In the genomic region with DNA sequence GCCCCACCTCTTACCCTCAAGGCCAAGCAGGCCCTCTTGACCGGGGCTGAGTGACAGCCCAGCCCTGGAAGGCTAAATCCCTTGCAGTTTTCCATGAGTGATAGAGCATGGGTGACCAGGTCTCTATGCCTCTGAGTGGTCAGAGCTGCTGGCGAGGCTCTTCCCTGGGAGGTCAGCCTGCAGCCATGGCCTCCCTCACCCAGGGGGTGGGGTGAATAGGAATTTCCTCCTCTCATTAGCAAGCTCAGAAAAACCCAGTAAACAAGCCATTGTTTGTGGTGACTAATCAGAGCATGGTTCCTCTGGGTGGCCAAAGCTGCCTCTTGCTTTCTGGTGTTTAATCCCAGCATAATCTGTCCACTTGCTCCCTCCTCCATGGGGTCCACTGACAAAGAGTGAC, we compare ENCODE assay signal across 11 mouse cellular contexts. TPM values are rescaled to one million over a fixed set of nuclear protein-coding genes. Genes with fewer than 3 reads are reported as not detected.
DNase-seq lines count a peak whose midpoint lies in the region; ATAC-seq lines count a peak whose summit lies in the region.
"Had no signal": no experiment of that assay in that cellular context is flagged by ENCODE, and none has a peak within 500 bp of the region (broad histone marks: within the 10 kb centered on the region; RNA-seq: fewer than 3 reads in every experiment).

No protein-coding gene starts in this region.

- ATAC-seq in midbrain, embryonic 14.5 days (ENCODE audit: low FRiP score, low TSS enrichment): no peak
- 0 out of 2 replicates have a peak, but pooled peaks have one; percentile 43 for ATAC-seq in liver, embryonic 13.5 days (ENCODE audit: low read depth)
- ATAC-seq in stomach, embryonic 16.5 days (ENCODE audit: insufficient read depth, low FRiP score): no peak
- ATAC-seq: forebrain, embryonic 16.5 days had no signal

- intact Hi-C loops in left cerebral cortex, postnatal 4 days (cut with DNase I): no loop called here

- H3K4me3 ChIP-seq in midbrain, embryonic 10.5 days: no peak overlapping the region
- no peak overlapping the region for H3K4me3 ChIP-seq in midbrain, embryonic 14.5 days (replicated peaks; ENCODE audit: low read depth, low read length)
- no peak overlapping the region for H3K4me3 ChIP-seq in liver, embryonic 13.5 days (replicated peaks)
- no peak overlapping the region for H3K4me3 ChIP-seq in stomach, embryonic 16.5 days (replicated peaks; ENCODE audit: low read length)
- H3K4me3 ChIP-seq: hindbrain, embryonic 12.5 days; midbrain, embryonic 12.5 days had no signal

- H3K4me2 ChIP-seq in midbrain, embryonic 14.5 days (ENCODE audit: low read length): no peak overlapping the region
- H3K4me2 ChIP-seq in liver, embryonic 13.5 days: no peak overlapping the region
- no peak overlapping the region for H3K4me2 ChIP-seq in stomach, embryonic 16.5 days (ENCODE audit: low read depth, low read length)
- H3K4me2 ChIP-seq: hindbrain, embryonic 12.5 days; midbrain, embryonic 12.5 days had no signal

- peaks cover 11% of the 10 kb centered on the region for H3K4me1 ChIP-seq in midbrain, embryonic 10.5 days
- H3K4me1 ChIP-seq in midbrain, embryonic 14.5 days (ENCODE audit: control insufficient read depth, insufficient read depth, low read length): no peaks in the 10 kb centered on the region
- H3K4me1 ChIP-seq in liver, embryonic 13.5 days (replicated peaks): peaks cover 5% of the 10 kb centered on the region; the same call in 1 of the 2 replicates
- H3K4me1 ChIP-seq in stomach, embryonic 16.5 days (ENCODE audit: control insufficient read depth, insufficient read depth, low read length): 0 out of 2 replicates have a peak, but pooled peaks cover 3% of the 10 kb centered on the region
- H3K4me1 ChIP-seq: hindbrain, embryonic 12.5 days had no signal

- H3K27ac ChIP-seq in midbrain, embryonic 10.5 days (replicated peaks): peak overlapping the region; percentile 18; the same call in 1 of the 2 replicates
- H3K27ac ChIP-seq in midbrain, embryonic 14.5 days (replicated peaks; ENCODE audit: low read depth, low read length): no peak overlapping the region
- H3K27ac ChIP-seq in liver, embryonic 13.5 days: no peak overlapping the region
- H3K27ac ChIP-seq in stomach, embryonic 16.5 days (ENCODE audit: low read length): 0 out of 2 replicates have a peak overlapping the region, but pooled peaks have one; percentile 30
- H3K27ac ChIP-seq: hindbrain, embryonic 12.5 days; midbrain, embryonic 12.5 days had no signal

- peaks cover 46% of the 10 kb centered on the region for H3K36me3 ChIP-seq in midbrain, embryonic 10.5 days
- H3K36me3 ChIP-seq in midbrain, embryonic 14.5 days (ENCODE audit: control insufficient read depth, insufficient read depth, low read length): peaks cover 18% of the 10 kb centered on the region
- peaks cover 24% of the 10 kb centered on the region for H3K36me3 ChIP-seq in liver, embryonic 13.5 days
- H3K36me3 ChIP-seq in stomach, embryonic 16.5 days (ENCODE audit: control insufficient read depth, insufficient read depth, low read length): 0 out of 2 replicates have a peak, but pooled peaks cover 5% of the 10 kb centered on the region

- 55% methylated on average over 2 of the region's 2 CpGs for WGBS in midbrain, embryonic 10.5 days
- WGBS in midbrain, embryonic 14.5 days: 49% methylated on average over 2 of the region's 2 CpGs
- 47% methylated on average over 2 of the region's 2 CpGs for WGBS in liver, embryonic 13.5 days (ENCODE audit: insufficient replicate concordance)
- 58% methylated on average over 2 of the region's 2 CpGs for WGBS in stomach, embryonic 16.5 days

- peak; percentile 54 for DNase-seq in adrenal gland, adult 2 months
- DNase-seq in adrenal gland, postnatal 4 days (ENCODE audit: low spot score in 2 of 2): no peak
- DNase-seq in midbrain, embryonic 10.5 days (ENCODE audit: low spot score): no peak
- no peak for DNase-seq in midbrain, embryonic 14.5 days
- DNase-seq in liver, embryonic 13.5 days: no peak
- no peak for DNase-seq in left cerebral cortex, postnatal 4 days
- DNase-seq in cerebellum, adult 18-20 months: no peak

- no peaks in the 10 kb centered on the region for H3K9me3 ChIP-seq in midbrain, embryonic 10.5 days (replicated peaks)
- H3K9me3 ChIP-seq in midbrain, embryonic 14.5 days (ENCODE audit: control insufficient read depth, low read length): no peaks in the 10 kb centered on the region
- H3K9me3 ChIP-seq in liver, embryonic 13.5 days (replicated peaks): no peaks in the 10 kb centered on the region
- H3K9me3 ChIP-seq in stomach, embryonic 16.5 days (replicated peaks; ENCODE audit: control insufficient read depth, low read length): no peaks in the 10 kb centered on the region
- H3K9me3 ChIP-seq: hindbrain, embryonic 12.5 days; midbrain, embryonic 12.5 days had no signal

- no peak overlapping the region for H3K9ac ChIP-seq in midbrain, embryonic 14.5 days (replicated peaks; ENCODE audit: low read length)
- no peak overlapping the region for H3K9ac ChIP-seq in liver, embryonic 13.5 days
- no peak overlapping the region for H3K9ac ChIP-seq in stomach, embryonic 16.5 days (ENCODE audit: low read length)
- H3K9ac ChIP-seq: hindbrain, embryonic 12.5 days; midbrain, embryonic 12.5 days had no signal

- no peaks in the 10 kb centered on the region for H3K27me3 ChIP-seq in midbrain, embryonic 10.5 days (ENCODE audit: low read depth, poor library complexity, severe bottlenecking)
- no peaks in the 10 kb centered on the region for H3K27me3 ChIP-seq in midbrain, embryonic 14.5 days (ENCODE audit: control insufficient read depth, insufficient read depth, low read length)
- H3K27me3 ChIP-seq in liver, embryonic 13.5 days: no peaks in the 10 kb centered on the region
- no peaks in the 10 kb centered on the region for H3K27me3 ChIP-seq in stomach, embryonic 16.5 days (ENCODE audit: control insufficient read depth, insufficient read depth, low read length)
- H3K27me3 ChIP-seq: hindbrain, embryonic 12.5 days; midbrain, embryonic 12.5 days had no signal

RNA-seq across cellular contexts. Expression of a gene that starts 2.9 kb away (rescaled TPM):
- total RNA-seq in adrenal gland, adult 2 months (2021): 1 to 10 TPM; 3.7 to 7.1 TPM
- 1.4 and 1.8 TPM in 2 replicates for polyA plus RNA-seq in adrenal gland, adult 2 months (2012; rRNA removed)
- total RNA-seq in adrenal gland, postnatal 4 days (2021): 1 to 10 TPM; 4.1 to 4.2 TPM
- 0.06 and 0.09 TPM in 2 replicates for polyA plus RNA-seq in midbrain, embryonic 10.5 days (2016; fragmentation: Nextera tagmentation; extraction: Ambion mirVana)
- polyA plus RNA-seq in midbrain, embryonic 14.5 days (2014; fragmentation: Nextera tagmentation; extraction: Ambion mirVana): not detected in 2 replicates
- 0.13 and 0.16 TPM in 2 replicates for polyA plus RNA-seq in liver, embryonic 13.5 days (2015; fragmentation: Nextera tagmentation; extraction: Ambion mirVana)
- polyA plus RNA-seq in stomach, embryonic 16.5 days (2015; fragmentation: Nextera tagmentation; extraction: Ambion mirVana): 3.6 and 4.0 TPM in 2 replicates
- total RNA-seq in left cerebral cortex, postnatal 4 days (2021): under 1 TPM in 1 of 2 experiments, not detected in 1; 0.20 TPM
- polyA plus RNA-seq: forebrain, embryonic 16.5 days had no signal

RNA-seq across cellular contexts. Expression of a gene that starts 19.3 kb away (rescaled TPM):
- 10 to 100 TPM; 41.4 to 44.4 TPM for total RNA-seq in adrenal gland, adult 2 months (2021)
- polyA plus RNA-seq in adrenal gland, adult 2 months (2012; rRNA removed): 20.0 and 28.9 TPM in 2 replicates
- total RNA-seq in adrenal gland, postnatal 4 days (2021): 10 to 100 TPM; 28.7 to 29.1 TPM
- 21.9 and 25.4 TPM in 2 replicates for polyA plus RNA-seq in midbrain, embryonic 10.5 days (2016; fragmentation: Nextera tagmentation; extraction: Ambion mirVana)
- 15.7 and 21.3 TPM in 2 replicates for polyA plus RNA-seq in midbrain, embryonic 14.5 days (2014; fragmentation: Nextera tagmentation; extraction: Ambion mirVana)
- polyA plus RNA-seq in liver, embryonic 13.5 days (2015; fragmentation: Nextera tagmentation; extraction: Ambion mirVana): 13.5 and 16.3 TPM in 2 replicates
- polyA plus RNA-seq in stomach, embryonic 16.5 days (2015; fragmentation: Nextera tagmentation; extraction: Ambion mirVana): 17.7 and 18.8 TPM in 2 replicates
- total RNA-seq in left cerebral cortex, postnatal 4 days (2021): 10 to 100 TPM; 23.3 to 25.3 TPM

Comparison
In these comparisons a context has a peak if more than half of its experiments do, and no peak if none do; other contexts are left out.
1. H3K27ac ChIP-seq: peak in midbrain, embryonic 10.5 days (single experiment) and stomach, embryonic 16.5 days (single experiment); none in midbrain, embryonic 14.5 days (single experiment) and liver, embryonic 13.5 days (single experiment).